Mouse (Mus musculus) left cerebral cortex, postnatal 25 days (tissue): ENCODE measurements around the gene Btbd35f13. TPM values are rescaled to one million over a fixed set of nuclear protein-coding genes. Genes with fewer than 3 reads are reported as not detected.
"Not testable (repeated sequence)": the region's sequence is repeated elsewhere in the genome, so short reads cannot be mapped to it uniquely, and the experiment has no call there.

ENCODE experiments used
- DNase-seq, 2 experiments: peaks; one replicate each; pipeline ENCODE4 v3.0.0; 2022; ENCODE audit warnings: low spot score in 2 of 2, mixed read lengths in 1 of 2
- intact Hi-C: fragments of 180-260 bp; cut with DNase I; formaldehyde crosslinking; loops from one replicate; pipeline ENCODE4 v1.15.1; 2025
- total RNA-seq, 2 experiments: library from RNA; stranded (reverse); gene quantifications; 2 replicates each; pipeline ENCODE4 v1.2.3; 2021

Gene Btbd35f13
- not detected for total RNA-seq

GRCm38 (mm10) chrX:33656872-33657271 is at the start of gene Btbd35f13:
Gene Btbd35f13 (plus strand): TSS chrX:33657172.
- intact Hi-C loops, DNase-seq: not testable (repeated sequence)

GRCm38 (mm10) chrX:33702249-33702648 is 45.3 kb downstream of the Btbd35f13 start, which contains the start of gene Btbd35f14:
Gene Btbd35f14 (minus strand): TSS chrX:33702349.
- intact Hi-C loops, DNase-seq: not testable (repeated sequence)

Other genes starting within 250 kb of the Btbd35f13 start
- not detected for gene Btbd35f15, start 79.9 kb upstream of the Btbd35f13 start, total RNA-seq
- gene Btbd35f14, start 45.2 kb downstream of the Btbd35f13 start, total RNA-seq: not detected